Mouse (Mus musculus): ENCODE results near the gene Mri1. TPM values are rescaled to one million over a fixed set of nuclear protein-coding genes. Genes with fewer than 3 reads are reported as not detected.
"Not testable (repeated sequence)": the region's sequence is repeated elsewhere in the genome, so short reads cannot be mapped to it uniquely, and the experiment has no call there.

The Mri1 gene
- polyA plus RNA-seq (2015; fragmentation: Nextera tagmentation; extraction: Ambion mirVana) = 72.4 and 77.5 TPM in 2 replicates

DNA sequence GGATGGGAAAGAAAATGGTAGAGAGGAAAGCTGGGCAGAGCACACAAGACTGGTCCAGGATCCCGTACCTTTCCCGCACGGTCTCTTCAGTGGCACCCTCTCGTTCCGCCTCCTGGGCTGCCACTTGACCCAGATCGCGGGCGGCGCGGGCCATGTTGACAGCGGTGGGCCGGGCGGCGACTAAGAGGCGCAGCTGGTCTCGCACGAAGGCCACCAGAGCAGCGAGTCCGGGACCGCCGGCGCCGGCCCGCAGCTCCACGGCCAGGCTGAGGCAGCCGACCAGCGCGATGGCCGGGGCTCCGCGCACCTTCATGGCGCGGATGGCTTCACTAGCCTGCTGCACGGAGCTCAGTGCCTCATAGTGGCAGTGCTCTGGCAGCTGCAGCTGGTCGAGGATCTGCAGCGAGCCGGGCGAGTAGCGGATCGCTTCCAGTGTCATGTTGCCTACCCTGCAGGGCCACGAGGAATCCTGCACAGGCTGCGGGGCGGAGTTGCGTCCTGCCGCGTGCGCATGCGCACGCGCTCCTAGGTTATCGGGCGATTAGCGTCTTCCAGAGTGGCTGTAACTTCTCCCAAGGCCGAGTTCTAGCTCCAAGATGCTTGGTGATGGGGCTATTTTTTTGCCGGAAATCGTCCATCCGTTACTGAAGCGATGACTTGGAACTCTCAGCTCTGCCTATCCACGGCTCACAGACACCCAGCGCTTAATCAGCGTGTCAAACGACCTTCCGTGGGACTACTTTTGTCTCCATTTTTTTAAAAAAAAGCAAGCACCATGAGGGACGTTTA is at the start of gene Mri1:
Mri1 (minus strand) TSS at position 505 of the 789 bp plus-strand sequence.
- WGBS = under 1% methylated on average over 64 of the region's 64 CpGs
- ATAC-seq = peak; percentile 94
- H3K4me3 ChIP-seq (replicated peaks) = peak within 1 kb of the TSS; percentile 89
- H3K4me1 ChIP-seq (replicated peaks) = peaks cover 15% of the 10 kb centered on the region
- peak within 1 kb of the TSS; percentile 75 for H3K9ac ChIP-seq
- peak within 1 kb of the TSS; percentile 93 for H3K4me2 ChIP-seq (replicated peaks)
- peak within 1 kb of the TSS; percentile 94 for H3K27ac ChIP-seq
- no peaks in the 10 kb centered on the region for H3K27me3 ChIP-seq (replicated peaks)
- peaks cover 35% of the 10 kb centered on the region for H3K36me3 ChIP-seq
- H3K9me3 ChIP-seq = no peaks in the 10 kb centered on the region

DNA sequence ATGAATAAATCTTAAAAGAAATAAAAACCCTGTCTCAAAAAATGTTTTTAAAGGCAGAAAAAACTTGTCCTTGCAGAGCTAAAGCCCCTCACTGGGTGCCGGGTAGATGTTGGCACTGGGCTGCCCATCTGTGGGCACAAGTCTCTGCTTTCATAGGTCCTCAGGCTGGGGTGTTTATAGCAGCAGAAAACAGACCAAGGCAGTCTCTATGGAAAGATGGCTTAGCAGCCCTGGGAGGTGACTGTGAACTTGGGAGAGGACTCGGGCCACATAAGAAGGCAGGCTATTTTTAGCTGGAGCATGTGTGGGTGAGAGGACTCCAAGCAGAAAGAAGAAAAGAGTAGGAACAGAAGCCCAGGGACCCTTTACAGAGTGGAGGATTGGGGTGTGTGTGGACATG is 46.8 kb upstream of the Mri1 start:
- 0 out of 2 replicates have a peak, but pooled peaks cover 1% of the 10 kb centered on the region for H3K4me1 ChIP-seq (replicated peaks)
- no peak overlapping the region for H3K27ac ChIP-seq
- no peak overlapping the region for H3K4me3 ChIP-seq (replicated peaks)
- WGBS = 62% methylated on average over 2 of the region's 2 CpGs
- H3K4me2 ChIP-seq (replicated peaks) = no peak overlapping the region
- H3K9me3 ChIP-seq = no peaks in the 10 kb centered on the region
- no peak for ATAC-seq
- no peak overlapping the region for H3K9ac ChIP-seq
- no peaks in the 10 kb centered on the region for H3K27me3 ChIP-seq (replicated peaks)
- no peaks in the 10 kb centered on the region for H3K36me3 ChIP-seq

DNA sequence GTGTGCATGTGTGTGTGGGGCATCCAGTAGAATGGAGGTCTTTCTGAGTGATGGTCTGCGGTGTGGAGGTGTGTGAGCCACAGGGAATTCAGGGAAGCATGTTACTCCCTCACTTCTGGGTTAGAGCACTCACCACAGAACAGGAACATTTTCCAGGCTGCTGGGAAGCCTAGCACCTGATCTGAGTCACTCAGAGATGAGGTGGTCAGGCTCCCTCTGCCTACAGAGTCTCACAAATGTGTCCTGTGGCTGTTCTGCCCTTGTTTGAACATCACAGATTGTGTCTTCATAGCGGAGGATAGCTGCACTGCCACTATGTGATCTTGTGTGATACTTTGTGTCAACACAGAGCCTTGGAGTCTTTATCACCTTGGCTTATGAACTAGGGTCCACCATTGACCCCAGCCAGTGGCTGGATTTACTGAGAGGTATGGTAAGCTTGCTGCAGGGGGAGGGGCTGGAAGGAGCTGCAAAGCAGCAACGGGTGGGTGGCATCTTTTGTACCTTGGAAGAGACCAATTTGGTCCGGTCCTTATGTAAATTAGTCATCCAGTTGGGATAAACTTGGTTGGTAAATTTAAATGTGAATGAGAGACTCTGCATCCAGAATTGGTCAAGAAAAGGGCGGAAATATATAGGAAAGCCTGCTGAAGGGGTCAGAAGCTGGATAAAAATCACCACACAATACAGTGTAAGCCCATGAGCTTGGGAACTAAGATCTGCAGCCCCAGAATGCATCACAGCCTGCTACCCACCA is 40.1 kb upstream of the Mri1 start:
- H3K36me3 ChIP-seq = no peaks in the 10 kb centered on the region
- no peak overlapping the region for H3K4me2 ChIP-seq (replicated peaks)
- H3K4me1 ChIP-seq (replicated peaks) = 0 out of 2 replicates have a peak, but pooled peaks cover 2% of the 10 kb centered on the region
- ATAC-seq = no peak
- no peak overlapping the region for H3K27ac ChIP-seq
- WGBS = 69% methylated on average over 5 of the region's 5 CpGs
- H3K27me3 ChIP-seq (replicated peaks) = no peaks in the 10 kb centered on the region
- no peak overlapping the region for H3K9ac ChIP-seq
- H3K4me3 ChIP-seq (replicated peaks) = no peak overlapping the region
- H3K9me3 ChIP-seq = no peaks in the 10 kb centered on the region

DNA sequence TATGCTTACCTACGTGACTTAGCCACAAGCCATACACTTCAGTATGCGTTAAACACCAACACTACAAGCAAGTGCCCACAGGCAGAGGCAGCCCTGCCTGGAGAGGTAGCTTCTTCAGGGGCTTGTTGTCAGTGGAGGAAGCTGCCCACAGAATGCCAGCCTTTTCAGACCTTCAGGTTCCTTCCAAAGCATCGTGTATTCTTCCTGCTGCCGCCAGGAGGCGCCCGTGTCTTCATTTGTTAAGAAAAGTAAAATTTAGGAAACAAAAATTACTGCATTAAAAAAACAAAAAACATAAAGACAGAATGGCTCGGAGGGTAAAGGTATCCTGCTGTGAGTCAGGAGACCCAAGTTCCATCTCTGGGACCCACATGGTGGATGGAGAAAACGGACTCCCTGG is 34.6 kb upstream of the Mri1 start:
- no peak for ATAC-seq
- Histone ChIP-seq H3K9me3 (no peaks in the 10 kb centered on the region), H3K27me3 (replicated peaks) (no peaks in the 10 kb centered on the region), H3K36me3 (no peaks in the 10 kb centered on the region), H3K4me1 (replicated peaks) (no peaks in the 10 kb centered on the region), H3K9ac (no peak overlapping the region), H3K4me3 (replicated peaks) (no peak overlapping the region), H3K4me2 (replicated peaks) (no peak overlapping the region), H3K27ac (no peak overlapping the region)
- 26% methylated on average over 8 of the region's 8 CpGs for whole genome bisulfite sequencing

DNA sequence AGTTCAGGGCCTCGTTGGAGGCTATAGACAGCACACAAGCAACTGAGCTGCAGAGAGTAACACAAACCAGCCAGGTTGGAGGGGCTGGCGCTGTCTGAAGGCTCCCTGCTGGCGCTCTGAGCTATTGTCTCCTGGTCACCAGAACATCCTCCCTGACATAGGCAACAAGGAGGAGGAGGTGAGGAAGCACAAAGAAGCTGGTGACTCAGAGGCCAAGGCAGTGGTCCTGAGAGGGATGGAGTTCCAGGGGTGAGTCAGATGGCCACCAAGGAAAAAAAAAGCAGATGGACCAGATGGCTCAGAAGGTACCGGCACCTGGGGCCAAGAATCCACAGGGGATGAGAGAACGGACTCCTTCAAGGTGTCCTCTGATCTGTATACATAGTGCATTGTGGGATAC is 34.0 kb upstream of the Mri1 start:
- Histone ChIP-seq H3K9ac (no peak overlapping the region), H3K36me3 (no peaks in the 10 kb centered on the region), H3K27ac (no peak overlapping the region), H3K4me3 (replicated peaks) (no peak overlapping the region), H3K4me1 (replicated peaks) (no peaks in the 10 kb centered on the region), H3K27me3 (replicated peaks) (no peaks in the 10 kb centered on the region), H3K9me3 (no peaks in the 10 kb centered on the region), H3K4me2 (replicated peaks) (no peak overlapping the region)
- no peak for ATAC-seq
- WGBS = 72% methylated on average over 5 of the region's 5 CpGs

DNA sequence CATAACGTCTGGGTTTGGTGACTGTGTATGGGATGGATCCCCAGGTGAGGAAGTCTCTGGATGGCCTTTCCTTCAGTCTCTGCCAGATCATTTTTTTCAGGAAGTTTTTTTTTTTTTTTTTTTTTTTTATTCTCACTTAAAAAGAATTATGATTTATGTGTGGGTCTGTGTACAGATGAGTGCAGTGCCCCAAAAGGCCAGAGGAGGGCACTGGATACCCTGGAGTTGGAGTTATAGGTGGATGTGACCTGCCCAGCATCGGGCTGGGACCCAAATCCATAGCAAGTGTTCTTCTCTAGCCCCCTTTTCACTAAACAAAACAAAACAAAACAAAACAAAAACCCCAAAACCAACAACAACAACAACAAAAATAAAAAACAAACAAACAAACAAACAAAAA is 31.8 kb upstream of the Mri1 start:
- 0 out of 2 replicates have a peak, but pooled peaks cover 3% of the 10 kb centered on the region for H3K4me1 ChIP-seq (replicated peaks)
- 61% methylated on average over 2 of the region's 2 CpGs for WGBS

DNA sequence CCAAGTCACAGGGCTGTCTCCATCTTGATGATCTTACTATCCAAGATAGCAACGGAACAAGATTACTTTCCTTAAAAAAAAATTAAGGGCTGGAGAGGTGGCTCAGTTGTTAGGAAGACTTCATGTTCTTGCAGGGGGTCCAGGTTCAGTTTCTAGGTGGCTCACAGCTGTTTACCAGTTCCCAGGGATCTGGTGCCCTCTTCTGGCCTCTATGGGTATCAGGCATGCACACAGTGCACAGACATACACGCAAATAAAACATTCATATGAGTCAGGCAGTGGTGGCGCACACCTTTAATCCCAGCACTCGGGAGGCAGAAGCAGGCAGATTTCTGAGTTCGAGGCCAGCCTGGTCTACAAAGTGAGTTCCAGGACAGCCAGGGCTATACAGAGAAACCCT is 28.5 kb upstream of the Mri1 start:
- H3K4me3 ChIP-seq (replicated peaks); H3K27me3 ChIP-seq (replicated peaks); H3K9ac ChIP-seq; H3K4me1 ChIP-seq (replicated peaks); ATAC-seq; H3K36me3 ChIP-seq; H3K27ac ChIP-seq; H3K4me2 ChIP-seq (replicated peaks); H3K9me3 ChIP-seq: not testable (repeated sequence)
- WGBS = 62% methylated on average over 5 of the region's 5 CpGs

More for the DNA sequence above, 31.8 kb upstream of the Mri1 start:
- Histone ChIP-seq H3K4me3 (replicated peaks) (no peak overlapping the region), H3K9ac (no peak overlapping the region), H3K36me3 (no peaks in the 10 kb centered on the region), H3K4me2 (replicated peaks) (no peak overlapping the region), H3K9me3 (no peaks in the 10 kb centered on the region), H3K27ac (no peak overlapping the region), H3K27me3 (replicated peaks) (no peaks in the 10 kb centered on the region)
- ATAC-seq = no peak

DNA sequence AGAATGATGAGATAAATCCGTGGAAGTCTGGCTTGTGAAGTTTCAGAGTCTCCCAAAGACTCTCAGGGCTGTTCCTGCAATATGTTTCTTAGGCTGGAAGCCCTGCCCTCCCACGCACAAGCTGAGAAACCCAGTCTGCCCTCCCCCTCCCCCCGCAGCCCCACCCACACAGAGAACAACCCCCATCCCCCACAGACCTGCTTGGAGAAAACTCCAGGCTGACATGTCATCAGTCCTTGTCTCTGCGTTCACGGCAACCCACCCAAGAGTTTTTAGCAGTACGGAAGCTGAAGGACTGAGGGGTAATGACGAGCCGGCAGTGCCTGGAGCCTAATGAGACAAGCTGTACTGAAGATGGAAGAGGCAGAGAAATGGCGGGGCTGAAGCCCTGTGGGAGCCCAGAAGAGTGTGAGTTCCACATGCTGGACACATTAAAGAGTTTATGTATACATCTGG is 27.5 kb upstream of the Mri1 start:
- peak overlapping the region; percentile 62; the same call in 1 of the 2 replicates for H3K27ac ChIP-seq
- H3K4me2 ChIP-seq (replicated peaks) = peak overlapping the region; percentile 51
- H3K9ac ChIP-seq = no peak overlapping the region
- WGBS = 16% methylated on average over 9 of the region's 9 CpGs
- H3K9me3 ChIP-seq = no peaks in the 10 kb centered on the region
- no peaks in the 10 kb centered on the region for H3K27me3 ChIP-seq (replicated peaks)
- 0 out of 2 replicates have a peak, but pooled peaks cover 3% of the 10 kb centered on the region for H3K4me1 ChIP-seq (replicated peaks)
- no peaks in the 10 kb centered on the region for H3K36me3 ChIP-seq
- H3K4me3 ChIP-seq (replicated peaks) = 0 out of 2 replicates have a peak overlapping the region, but pooled peaks have one; percentile 11
- peak; percentile 28; the same call in 1 of the 2 replicates for ATAC-seq

DNA sequence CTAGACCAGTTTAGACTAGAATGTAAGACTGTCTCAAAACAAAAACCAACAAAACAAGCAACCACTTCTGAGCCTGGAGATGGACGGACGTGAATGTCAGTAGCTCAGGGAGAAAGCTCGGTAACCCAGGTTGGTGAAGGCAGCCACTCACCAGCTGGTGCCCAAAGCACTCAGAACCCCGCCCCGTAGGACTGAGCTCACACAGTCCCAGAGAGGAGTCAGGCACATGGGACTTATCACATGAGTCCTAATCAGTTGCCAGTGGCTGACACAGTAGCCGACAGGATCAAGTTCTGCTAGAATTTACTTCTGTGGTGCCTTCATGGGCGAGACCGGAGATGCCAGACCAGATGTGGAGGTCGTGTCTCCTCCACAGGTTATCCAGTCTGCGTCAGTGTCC is 23.7 kb upstream of the Mri1 start:
- Histone ChIP-seq H3K4me2 (replicated peaks) (no peak overlapping the region), H3K4me1 (replicated peaks) (0 out of 2 replicates have a peak, but pooled peaks cover 3% of the 10 kb centered on the region)
- ATAC-seq = no peak

DNA sequence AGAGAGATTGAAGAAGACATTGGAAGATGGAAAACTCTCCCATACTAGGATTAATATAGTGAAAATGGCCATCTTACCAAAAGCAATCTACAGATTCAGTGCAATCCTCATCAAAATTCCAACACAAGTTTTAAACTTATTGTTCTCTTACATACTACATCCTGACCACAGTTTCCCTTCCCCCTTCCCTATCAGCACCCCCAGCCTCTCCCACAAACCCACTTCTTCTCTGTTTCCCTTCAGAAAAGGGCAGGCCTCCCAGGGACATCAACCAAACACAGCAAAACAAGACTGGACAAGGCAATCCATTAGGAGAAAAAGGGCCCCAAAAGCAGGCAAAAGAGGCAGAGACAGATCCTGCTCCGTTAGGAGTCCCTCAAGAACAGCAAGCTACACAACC is 19.3 kb upstream of the Mri1 start:
- no peaks in the 10 kb centered on the region for H3K27me3 ChIP-seq (replicated peaks)
- H3K9ac ChIP-seq = no peak overlapping the region
- no peaks in the 10 kb centered on the region for H3K36me3 ChIP-seq
- no peak overlapping the region for H3K4me3 ChIP-seq (replicated peaks)
- WGBS = 59% methylated on average over 1 of the region's 1 CpGs
- ATAC-seq = no peak
- no peak overlapping the region for H3K27ac ChIP-seq
- no peaks in the 10 kb centered on the region for H3K9me3 ChIP-seq
- no peak overlapping the region for H3K4me2 ChIP-seq (replicated peaks)
- H3K4me1 ChIP-seq (replicated peaks) = no peaks in the 10 kb centered on the region

More for the DNA sequence above, 23.7 kb upstream of the Mri1 start:
- 72% methylated on average over 10 of the region's 10 CpGs for WGBS
- no peaks in the 10 kb centered on the region for H3K9me3 ChIP-seq
- H3K4me3 ChIP-seq (replicated peaks) = no peak overlapping the region
- no peaks in the 10 kb centered on the region for H3K27me3 ChIP-seq (replicated peaks)
- no peak overlapping the region for H3K27ac ChIP-seq
- H3K9ac ChIP-seq = no peak overlapping the region
- no peaks in the 10 kb centered on the region for H3K36me3 ChIP-seq

DNA sequence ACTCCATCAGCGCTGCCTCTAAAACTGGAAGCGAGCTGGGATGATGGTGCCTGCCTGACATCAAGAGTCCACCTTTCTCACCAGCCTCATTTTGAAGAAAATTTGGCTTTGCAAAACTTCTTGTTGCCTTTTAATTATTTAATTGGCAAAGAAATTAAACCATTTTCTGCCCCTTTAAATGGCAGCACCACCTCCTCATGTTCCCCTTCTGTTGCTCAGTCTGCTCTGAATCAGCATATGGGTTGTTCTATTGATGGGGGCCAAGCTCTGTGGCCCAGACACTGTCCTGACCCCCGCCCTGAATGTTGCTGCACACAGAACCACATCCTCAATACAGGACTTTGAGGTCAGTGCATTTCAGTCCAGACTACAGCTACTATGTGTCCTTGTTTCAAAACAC is 16.8 kb upstream of the Mri1 start:
- no peak overlapping the region for H3K4me2 ChIP-seq (replicated peaks)
- no peak overlapping the region for H3K4me3 ChIP-seq (replicated peaks)
- ATAC-seq = no peak
- no peaks in the 10 kb centered on the region for H3K27me3 ChIP-seq (replicated peaks)
- no peaks in the 10 kb centered on the region for H3K9me3 ChIP-seq
- no peaks in the 10 kb centered on the region for H3K36me3 ChIP-seq
- no peak overlapping the region for H3K9ac ChIP-seq
- peaks cover 6% of the 10 kb centered on the region for H3K4me1 ChIP-seq (replicated peaks)
- WGBS = 73% methylated on average over 3 of the region's 3 CpGs
- H3K27ac ChIP-seq = no peak overlapping the region

DNA sequence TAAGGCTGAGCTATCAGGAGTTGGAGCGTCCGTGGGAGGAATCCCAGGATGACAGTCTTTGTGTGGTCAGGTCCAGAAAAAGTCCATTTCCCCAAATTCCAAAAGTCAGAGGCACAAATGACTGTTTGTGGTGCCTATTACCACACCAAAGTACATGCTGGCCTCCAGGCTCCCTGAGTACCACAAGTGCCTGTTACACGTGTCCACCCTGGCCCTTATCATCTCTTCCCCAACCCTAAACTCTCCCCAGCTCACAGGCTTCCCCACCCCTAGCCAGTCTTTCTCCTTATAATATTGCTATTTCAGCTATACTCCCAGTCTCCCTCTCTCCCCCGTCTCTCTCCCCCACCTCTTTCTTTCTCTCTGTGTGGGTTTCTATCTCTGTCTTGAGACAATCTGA is 15.2 kb upstream of the Mri1 start:
- WGBS = 79% methylated on average over 4 of the region's 4 CpGs

More for the DNA sequence above, 15.2 kb upstream of the Mri1 start:
- H3K9ac ChIP-seq = no peak overlapping the region
- H3K27me3 ChIP-seq (replicated peaks) = no peaks in the 10 kb centered on the region
- no peaks in the 10 kb centered on the region for H3K9me3 ChIP-seq
- peaks cover 6% of the 10 kb centered on the region for H3K4me1 ChIP-seq (replicated peaks)
- no peak overlapping the region for H3K27ac ChIP-seq
- ATAC-seq = no peak
- H3K4me2 ChIP-seq (replicated peaks) = no peak overlapping the region
- H3K36me3 ChIP-seq = no peaks in the 10 kb centered on the region
- no peak overlapping the region for H3K4me3 ChIP-seq (replicated peaks)
